Mouse (Mus musculus) urinary bladder, postnatal 25 days (tissue): Measurements from ENCODE around the gene Hyal6.

Experiments
- DNase-seq: peaks from one replicate; pipeline ENCODE4 v3.0.0; 2022; ENCODE audit warnings: low spot score

Hyal6 gene

GRCm38 (mm10) chr6:24732945-24733344 lies at the start of gene Hyal6:
Gene Hyal6, plus strand, starts transcription at chr6:24733245.
- DNase-seq: no peak

GRCm38 (mm10) chr6:24687871-24688270 lies 45.2 kb upstream of the Hyal6 start:
- no peak for DNase-seq

- no peak for DNase-seq
Observed at GRCm38 (mm10) chr6:24694455-24695410, 38.3 kb upstream of the Hyal6 start.

GRCm38 (mm10) chr6:24696117-24696516 lies 36.9 kb upstream of the Hyal6 start:
- DNase-seq: no peak

GRCm38 (mm10) chr6:24697216-24697615 lies 35.8 kb upstream of the Hyal6 start:
- DNase-seq: no peak

GRCm38 (mm10) chr6:24707090-24707489 lies 26.0 kb upstream of the Hyal6 start:
- DNase-seq: no peak

- DNase-seq: no peak
Observed at GRCm38 (mm10) chr6:24707499-24707898, 25.5 kb upstream of the Hyal6 start.

GRCm38 (mm10) chr6:24721317-24722099 lies 11.5 kb upstream of the Hyal6 start:
- peak; percentile 39 for DNase-seq

- DNase-seq: no peak
Observed at GRCm38 (mm10) chr6:24728130-24728529, 4.9 kb upstream of the Hyal6 start.

GRCm38 (mm10) chr6:24734565-24734964 lies 1.5 kb downstream of the Hyal6 start:
- no peak for DNase-seq

- DNase-seq: no peak
Observed at GRCm38 (mm10) chr6:24748029-24748428, 15.0 kb downstream of the Hyal6 start, which contains the start of gene Hyal4. Gene Hyal4, plus strand, starts transcription at chr6:24748329.

GRCm38 (mm10) chr6:24759281-24759680 lies 26.2 kb downstream of the Hyal6 start:
- no peak for DNase-seq

GRCm38 (mm10) chr6:24766261-24766660 lies 33.2 kb downstream of the Hyal6 start:
- DNase-seq: no peak

- DNase-seq: no peak
Observed at GRCm38 (mm10) chr6:24779182-24779581, 46.1 kb downstream of the Hyal6 start.

- no peak for DNase-seq
Observed at GRCm38 (mm10) chr6:24790888-24791287, 57.8 kb downstream of the Hyal6 start, which contains the start of gene Spam1. Gene Spam1, plus strand, starts transcription at chr6:24791188.
